Mouse (Mus musculus) adrenal gland, postnatal 4 days (tissue): ENCODE measurements around the gene Gtsf2. TPM values are rescaled to one million over a fixed set of nuclear protein-coding genes. Genes with fewer than 3 reads are reported as not detected.
"Not testable (repeated sequence)": the region's sequence is repeated elsewhere in the genome, so short reads cannot be mapped to it uniquely, and the experiment has no call there.

Experiments
- DNase-seq, 2 experiments: peaks; one replicate each; pipeline ENCODE4 v3.0.0; 2021 to 2022; ENCODE audit warnings: low spot score in 2 of 2, mixed read lengths in 2 of 2
- long read RNA-seq, 2 experiments: library from polyadenylated mRNA; stranded (forward); transcript quantifications; one replicate each; pipeline ENCODE4 v2.0.0; 2021
- total RNA-seq, 2 experiments: library from RNA; stranded (reverse); gene quantifications; 2 replicates each; pipeline ENCODE4 v1.2.3; 2021

Gene Gtsf2
- not detected for total RNA-seq
- long read RNA-seq, experiment 1: 0 reads
- long read RNA-seq, experiment 2: 0 reads

DNA sequence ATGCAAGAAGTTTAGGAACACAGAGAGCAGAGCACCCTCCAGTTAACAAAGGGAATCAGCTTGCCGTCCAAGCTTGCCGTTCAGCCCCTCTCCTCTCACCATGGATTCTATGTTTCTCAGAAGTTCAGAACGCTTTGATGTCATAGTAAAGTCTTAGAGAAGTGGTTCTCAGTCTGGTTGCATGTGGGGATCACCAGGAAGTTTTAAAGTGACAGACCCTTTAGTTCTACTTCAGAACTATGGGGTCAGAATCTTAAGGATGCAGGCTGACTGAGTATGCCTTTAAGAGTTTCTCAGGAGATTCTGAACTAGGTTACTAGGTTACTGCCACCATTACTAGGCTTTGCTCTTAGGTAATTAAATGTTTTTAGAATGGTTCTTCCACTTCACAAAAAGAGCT, at the start of gene Gtsf2:
Gene Gtsf2 (minus strand): TSS at position 101 of the 400 bp plus-strand sequence.
- no peak for DNase-seq

GRCm38 (mm10) chr15:103496204-103497140, 48.2 kb upstream of the Gtsf2 start:
- DNase-seq: no peak

GRCm38 (mm10) chr15:103488336-103488735, 40.1 kb upstream of the Gtsf2 start:
- DNase-seq: no peak

GRCm38 (mm10) chr15:103486658-103487057, 38.4 kb upstream of the Gtsf2 start:
- DNase-seq: no peak

DNA sequence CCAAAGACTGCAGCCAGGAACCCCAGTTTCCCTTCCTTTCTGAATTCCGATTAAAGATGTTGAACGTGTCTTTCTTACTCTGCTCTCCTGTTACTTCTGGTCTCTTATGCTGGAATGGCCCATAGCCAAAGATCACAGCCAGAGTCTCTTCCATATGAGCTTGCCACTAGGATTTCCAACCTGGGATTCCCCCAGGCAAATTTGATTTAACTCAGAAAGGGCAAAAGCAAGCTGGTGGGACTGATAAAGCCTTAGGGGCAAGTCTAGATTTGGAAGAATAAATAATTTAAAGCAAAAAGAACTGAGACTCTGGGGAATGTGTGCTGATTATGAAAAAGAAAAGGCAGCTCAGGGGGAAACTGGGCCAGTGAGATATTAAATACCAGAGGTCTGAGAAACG, 36.8 kb upstream of the Gtsf2 start:
- no peak for DNase-seq

GRCm38 (mm10) chr15:103484490-103484889, 36.2 kb upstream of the Gtsf2 start:
- no peak for DNase-seq

DNA sequence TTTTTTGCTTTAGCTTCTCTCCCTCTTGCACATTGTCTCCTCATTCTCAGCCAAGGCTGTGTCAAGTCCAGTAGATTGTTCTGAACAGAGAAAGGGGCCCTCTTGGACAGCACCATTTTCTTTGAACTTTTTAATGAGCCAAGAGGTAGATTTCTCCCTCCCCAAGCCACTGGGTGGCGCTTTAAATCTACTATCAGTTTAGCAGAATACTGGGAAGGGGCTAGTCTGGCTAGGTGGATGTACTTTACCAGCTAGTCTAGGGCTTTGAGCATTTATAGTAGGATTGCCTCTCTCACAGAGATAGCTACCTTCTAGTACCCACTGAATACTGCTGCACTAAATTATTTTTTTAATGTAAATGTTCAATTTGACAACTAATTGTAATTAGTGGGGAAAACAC, 34.2 kb upstream of the Gtsf2 start:
- DNase-seq: no peak

DNA sequence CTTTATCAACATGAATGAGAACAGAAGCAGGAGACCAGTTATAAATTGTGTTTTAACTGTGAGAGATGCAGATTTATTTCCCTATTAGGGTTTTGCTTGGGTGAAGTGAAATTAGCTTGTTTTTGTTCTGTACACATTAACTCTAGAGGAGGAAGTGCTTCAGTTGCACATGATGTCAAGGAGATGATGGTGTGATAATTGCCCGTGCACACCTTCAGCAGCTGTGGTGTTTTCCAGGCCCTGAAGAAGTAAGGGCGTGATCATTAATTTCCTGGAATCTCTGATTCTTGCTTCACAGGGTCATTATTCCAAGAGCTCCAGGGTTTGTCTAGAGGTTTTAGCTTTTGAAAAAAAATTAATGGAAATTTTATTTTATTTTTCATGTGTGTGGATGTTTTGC, 31.9 kb upstream of the Gtsf2 start:
- DNase-seq: no peak

- DNase-seq: no peak
Measured at GRCm38 (mm10) chr15:103479080-103479606, 30.9 kb upstream of the Gtsf2 start.

GRCm38 (mm10) chr15:103473769-103474168, 25.5 kb upstream of the Gtsf2 start:
- no peak for DNase-seq

- DNase-seq: no peak
Measured at GRCm38 (mm10) chr15:103473182-103473581, 24.9 kb upstream of the Gtsf2 start.

GRCm38 (mm10) chr15:103472265-103472664, 24.0 kb upstream of the Gtsf2 start:
- DNase-seq: no peak

DNA sequence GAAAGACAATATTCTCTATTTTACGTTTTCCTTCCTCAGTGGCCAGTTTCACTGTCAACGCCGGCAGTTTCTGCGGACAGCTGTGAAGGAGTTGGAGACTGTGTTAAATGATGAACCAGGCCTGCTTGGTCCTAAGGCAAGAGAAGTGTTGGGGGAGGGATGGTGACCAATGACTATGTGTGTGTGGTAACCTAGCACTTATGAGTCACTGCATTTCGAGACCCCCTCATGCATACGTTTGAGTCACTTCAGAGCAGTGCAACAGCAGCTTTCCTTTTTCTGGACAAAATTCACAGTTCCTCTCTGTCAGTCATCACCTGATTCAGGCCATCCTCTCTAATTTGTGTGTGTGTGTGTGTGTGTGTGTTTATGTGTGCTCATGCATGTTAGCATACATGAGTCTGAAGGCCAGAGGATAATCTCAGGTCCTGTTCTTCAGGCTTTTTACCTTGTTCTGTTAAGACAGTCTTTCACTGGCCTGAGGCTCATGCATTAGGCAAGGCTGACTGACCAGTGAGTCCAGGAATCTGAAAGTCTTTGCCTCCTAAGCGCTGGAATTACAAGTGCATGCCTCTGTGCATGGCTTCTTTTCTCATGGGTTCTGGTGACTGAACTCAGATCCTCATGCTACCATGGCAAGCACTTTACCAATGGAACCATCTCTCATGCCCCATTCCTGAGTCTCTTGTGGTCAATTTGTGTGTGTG, 23.4 kb upstream of the Gtsf2 start:
- no peak for DNase-seq

- DNase-seq: no peak
Measured at GRCm38 (mm10) chr15:103462539-103463261, 14.4 kb upstream of the Gtsf2 start.

GRCm38 (mm10) chr15:103454449-103454848, 6.2 kb upstream of the Gtsf2 start:
- no peak for DNase-seq

GRCm38 (mm10) chr15:103453551-103454218, 5.4 kb upstream of the Gtsf2 start, which contains the start of gene Nckap1l:
Gene Nckap1l, plus strand, starts transcription at chr15:103453794.
- no peak for DNase-seq

GRCm38 (mm10) chr15:103445966-103446365, 2.3 kb downstream of the Gtsf2 start:
- not testable (repeated sequence) for DNase-seq

- no peak for DNase-seq
Measured at GRCm38 (mm10) chr15:103430241-103430640, 18.0 kb downstream of the Gtsf2 start, which contains the start of gene Gtsf1. Gene Gtsf1, minus strand, starts transcription at chr15:103430470.

- DNase-seq: no peak
Measured at GRCm38 (mm10) chr15:103427017-103427416, 21.3 kb downstream of the Gtsf2 start.

GRCm38 (mm10) chr15:103405586-103405985, 42.7 kb downstream of the Gtsf2 start:
- not testable (repeated sequence) for DNase-seq
